Comparison of ENCODE assay signal across 9 mouse cellular contexts in the genomic region with DNA sequence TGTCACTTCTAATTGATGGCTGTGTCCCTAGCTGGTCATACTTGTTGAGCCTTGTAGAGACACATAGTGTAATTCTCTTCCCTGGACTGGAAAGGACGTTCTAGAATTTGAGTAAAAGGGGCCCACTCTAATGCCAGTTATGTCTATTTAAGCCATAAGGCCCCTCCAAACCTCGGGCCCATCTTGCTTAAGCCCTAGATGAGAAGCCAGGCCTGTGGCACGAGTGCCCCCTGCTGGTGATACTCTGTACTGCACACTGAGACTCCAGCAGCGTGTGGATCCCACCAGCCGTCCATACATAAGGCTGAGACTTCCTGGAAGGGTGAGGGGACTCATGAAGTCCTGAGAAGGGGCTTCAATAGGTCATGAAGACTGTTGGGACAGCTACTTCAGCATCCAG. TPM values are rescaled to one million over a fixed set of nuclear protein-coding genes. Genes with fewer than 3 reads are reported as not detected.
A peak's percentile ranks its signal among the peaks of the same experiment; 100 is the strongest.
DNase-seq lines count a peak whose midpoint lies in the region; ATAC-seq lines count a peak whose summit lies in the region.
"Had no signal": no experiment of that assay in that cellular context is flagged by ENCODE, and none has a peak within 500 bp of the region (broad histone marks: within the 10 kb centered on the region; RNA-seq: fewer than 3 reads in every experiment).

No protein-coding gene starts in this region.

- H3K4me2 ChIP-seq in forebrain, embryonic 13.5 days, result no peak overlapping the region
- H3K4me2 ChIP-seq: liver, embryonic 15.5 days had no signal

- 0 out of 2 replicates have a peak, but pooled peaks cover 5% of the 10 kb centered on the region for H3K36me3 ChIP-seq in forebrain, embryonic 13.5 days (ENCODE audit: poor library complexity, severe bottlenecking)
- H3K36me3 ChIP-seq: liver, embryonic 15.5 days had no signal

- H3K27ac ChIP-seq in forebrain, embryonic 13.5 days, result peak overlapping the region; percentile 54; the same call in 1 of the 2 replicates
- H3K27ac ChIP-seq: liver, embryonic 15.5 days had no signal

- WGBS in forebrain, embryonic 13.5 days, result 2% methylated on average over 5 of the region's 5 CpGs

- H3K27me3 ChIP-seq in forebrain, embryonic 13.5 days, result no peaks in the 10 kb centered on the region
- H3K27me3 ChIP-seq: liver, embryonic 15.5 days had no signal

- ATAC-seq in forebrain, embryonic 13.5 days, result peak; percentile 58
- no peak; the same call in 1 of the 2 replicates for ATAC-seq in erythroid progenitor cell, adult 5-6 weeks (replicated peaks; ENCODE audit: low FRiP score, poor library complexity, severe bottlenecking)

- H3K4me1 ChIP-seq in forebrain, embryonic 13.5 days, result peaks cover 10% of the 10 kb centered on the region
- H3K4me1 ChIP-seq: liver, embryonic 15.5 days had no signal

- H3K9me3 ChIP-seq in forebrain, embryonic 13.5 days (replicated peaks), result no peaks in the 10 kb centered on the region
- H3K9me3 ChIP-seq: liver, embryonic 15.5 days had no signal

- DNase-seq in R1 (ENCODE audit: low read depth, low spot score), result peak; percentile 35
- peak; percentile 12 for DNase-seq in c-Kit-negative CD71-positive TER-119-positive erythroid progenitor cells, embryonic 14.5 days (ENCODE audit: low read depth, low spot score)
- peak; percentile 88 for DNase-seq in heart, postnatal 4 days
- peak; percentile 72 for DNase-seq in left cerebral cortex, adult 11 months (ENCODE audit: low spot score)
- DNase-seq in mesoderm, embryonic 11.5 days (ENCODE audit: low read depth, low spot score), result peak; percentile 71
- peak; percentile 68 for DNase-seq in right cerebral cortex, postnatal 25 days

- H3K9ac ChIP-seq in forebrain, embryonic 13.5 days, result no peak overlapping the region
- H3K9ac ChIP-seq: liver, embryonic 15.5 days had no signal

- H3K4me3 ChIP-seq in forebrain, embryonic 13.5 days, result no peak overlapping the region
- H3K4me3 ChIP-seq: liver, embryonic 15.5 days had no signal

RNA-seq across cellular contexts. Expression of a gene that starts 25.6 kb away (rescaled TPM):
- 1.7 and 1.8 TPM in 2 replicates for polyA plus RNA-seq in forebrain, embryonic 13.5 days (2015; fragmentation: Nextera tagmentation; extraction: Ambion mirVana)
- total RNA-seq in heart, postnatal 4 days (2021), result 1 to 10 TPM in 1 of 2 experiments, under 1 TPM in 1; 0.95 to 1.3 TPM
- total RNA-seq in erythroid progenitor cell, adult 5-6 weeks (2015; ENCODE audit: low replicate concordance), result not detected in 2 replicates
- total RNA-seq in erythroid progenitor cell, adult 5-6 weeks (2017; ENCODE audit: low replicate concordance), result not detected in 2 replicates
- polyA plus RNA-seq: liver, embryonic 15.5 days had no signal

RNA-seq across cellular contexts. Expression of a gene that starts 29.1 kb away (rescaled TPM):
- 136 and 138 TPM in 2 replicates for polyA plus RNA-seq in forebrain, embryonic 13.5 days (2015; fragmentation: Nextera tagmentation; extraction: Ambion mirVana)
- total RNA-seq in heart, postnatal 4 days (2021), result 10 to 100 TPM; 17.6 to 18.1 TPM
- 1.7 and 1.8 TPM in 2 replicates for total RNA-seq in erythroid progenitor cell, adult 5-6 weeks (2015; ENCODE audit: low replicate concordance)
- 2.3 TPM in 1 of 2 replicates, not detected in the other for total RNA-seq in erythroid progenitor cell, adult 5-6 weeks (2017; ENCODE audit: low replicate concordance)

RNA-seq across cellular contexts. Expression of a gene that starts 58.6 kb away (rescaled TPM):
- 0.92 and 0.93 TPM in 2 replicates for polyA plus RNA-seq in forebrain, embryonic 13.5 days (2015; fragmentation: Nextera tagmentation; extraction: Ambion mirVana)
- 10 to 100 TPM; 15.9 to 18.8 TPM for total RNA-seq in heart, postnatal 4 days (2021)
- total RNA-seq in erythroid progenitor cell, adult 5-6 weeks (2015; ENCODE audit: low replicate concordance), result 0.42 and 0.72 TPM in 2 replicates
- total RNA-seq in erythroid progenitor cell, adult 5-6 weeks (2017; ENCODE audit: low replicate concordance), result not detected in 2 replicates

Comparison
In these comparisons a context has a peak if more than half of its experiments do, and no peak if none do; other contexts are left out.
1. DNase-seq: peak in every context shown above with its lines; median percentile 88 in heart, postnatal 4 days; 72 in left cerebral cortex, adult 11 months; 71 in mesoderm, embryonic 11.5 days; 68 in right cerebral cortex, postnatal 25 days; 35 in R1; 12 in c-Kit-negative CD71-positive TER-119-positive erythroid progenitor cells, embryonic 14.5 days.
2. RNA of a gene that starts 29.1 kb away (total RNA-seq): 17.6 to 18.1 TPM in heart, postnatal 4 days; 1.7 to 2.3 TPM in erythroid progenitor cell, adult 5-6 weeks; every median in the first group is over 4 times any median in the second.
3. RNA of a gene that starts 58.6 kb away (total RNA-seq): 15.9 to 18.8 TPM in heart, postnatal 4 days; 0.42 to 0.72 TPM in erythroid progenitor cell, adult 5-6 weeks; every median in the first group is over 4 times any median in the second.